Mouse (Mus musculus): ENCODE measurements around the gene Sertad2.
A peak's percentile ranks its signal among the peaks of the same experiment; 100 is the strongest.

The Sertad2 gene

GRCm38 (mm10) chr11:20680781-20681180, 137.7 kb downstream of the Sertad2 start:
- no peak for DNase-seq (ENCODE audit: low read depth, low spot score)

- DNase-seq (ENCODE audit: low read depth, low spot score): no peak
Observed at GRCm38 (mm10) chr11:20681679-20682078, 138.6 kb downstream of the Sertad2 start.

- DNase-seq (ENCODE audit: low read depth, low spot score): peak; percentile 89
Observed at GRCm38 (mm10) chr11:20691000-20691399, 147.9 kb downstream of the Sertad2 start.
